27 mouse cellular contexts compared by ENCODE assay signal in the genomic region with DNA sequence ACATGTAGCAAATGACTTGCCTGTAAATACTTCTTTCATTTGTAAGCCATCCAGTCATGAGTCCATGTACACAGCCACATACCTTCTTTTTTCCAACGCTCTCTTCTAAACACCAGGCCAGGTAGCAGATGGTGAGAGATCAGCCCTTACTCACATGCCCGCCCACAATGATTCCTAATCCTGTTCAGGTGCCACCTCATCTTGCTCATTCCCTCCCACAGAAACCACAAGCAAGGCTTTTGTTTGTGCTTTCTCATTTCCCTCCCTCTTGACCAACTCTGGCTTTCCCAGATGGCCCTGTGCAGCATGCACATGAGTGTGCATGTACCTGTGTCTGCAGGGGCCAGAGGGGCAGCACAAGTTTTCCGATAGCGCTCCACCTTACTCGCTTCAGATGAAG. TPM values are rescaled to one million over a fixed set of nuclear protein-coding genes. Genes with fewer than 3 reads are reported as not detected.
DNase-seq lines count a peak whose midpoint lies in the region.
"Had no signal": no experiment of that assay in that cellular context is flagged by ENCODE, and none has a peak within 500 bp of the region (broad histone marks: within the 10 kb centered on the region; RNA-seq: fewer than 3 reads in every experiment).

No protein-coding gene starts in this region.

- H3K27me3 ChIP-seq in hindbrain, embryonic 10.5 days (ENCODE audit: insufficient read depth, poor library complexity, severe bottlenecking) = no peaks in the 10 kb centered on the region
- H3K27me3 ChIP-seq: embryonic facial prominence, embryonic 13.5 days; forebrain, embryonic 13.5 days; heart, embryonic 15.5 days had no signal

- H3K4me3 ChIP-seq in hindbrain, embryonic 10.5 days = no peak overlapping the region
- H3K4me3 ChIP-seq: embryonic facial prominence, embryonic 13.5 days; forebrain, embryonic 13.5 days; heart, adult 2 months; heart, embryonic 15.5 days had no signal

- no peak overlapping the region for H3K27ac ChIP-seq in hindbrain, embryonic 10.5 days
- H3K27ac ChIP-seq: embryonic facial prominence, embryonic 13.5 days; forebrain, embryonic 13.5 days; heart, adult 2 months; heart, embryonic 15.5 days; hindbrain, embryonic 14.5 days had no signal

- H3K9me3 ChIP-seq in hindbrain, embryonic 10.5 days = no peaks in the 10 kb centered on the region
- H3K9me3 ChIP-seq: embryonic facial prominence, embryonic 13.5 days; forebrain, embryonic 13.5 days; G1E; heart, embryonic 15.5 days had no signal

- intact Hi-C loops in left cerebral cortex, postnatal 25 days (cut with DNase I) = no loop called here

- WGBS in hindbrain, embryonic 10.5 days = 93% methylated on average over 5 of the region's 5 CpGs

- H3K36me3 ChIP-seq in hindbrain, embryonic 10.5 days = peaks cover 4% of the 10 kb centered on the region; the same call in 1 of the 2 replicates
- H3K36me3 ChIP-seq: heart, embryonic 15.5 days had no signal

- no peaks in the 10 kb centered on the region for H3K4me1 ChIP-seq in hindbrain, embryonic 10.5 days (replicated peaks)
- H3K4me1 ChIP-seq: embryonic facial prominence, embryonic 13.5 days; forebrain, embryonic 13.5 days; heart, embryonic 15.5 days had no signal

- DNase-seq in frontal cortex, adult 2 months (ENCODE audit: extremely low spot score in 1 of 2, low spot score in 1 of 2) = peak; percentile 29 to 60
- no peak for DNase-seq in frontal cortex, postnatal 10 days (ENCODE audit: low spot score in 2 of 2)
- DNase-seq in left cerebral cortex, postnatal 25 days (ENCODE audit: low spot score in 2 of 2) = peak; percentile 14 to 74
- DNase-seq in left cerebral cortex, adult 11 months (ENCODE audit: low spot score) = no peak
- peak; percentile 45 for DNase-seq in right cerebral cortex, postnatal 25 days
- DNase-seq in right cerebral cortex, postnatal 10 days (ENCODE audit: low spot score in 2 of 2) = no peak
- DNase-seq in hindbrain, embryonic 10.5 days (ENCODE audit: low spot score) = no peak
- DNase-seq: adrenal gland, adult 8-10 months; adrenal gland, postnatal 36 days; cerebellum, adult 11 months; cerebellum, adult 8-10 months; cerebellum, postnatal 25 days; forebrain, postnatal 0 days; gastrocnemius, postnatal 14 days; heart, adult 2 months; heart, postnatal 14 days had no signal

RNA-seq across cellular contexts. Expression of gene Btbd8, which starts 12.5 kb away (rescaled TPM):
- 53.7 and 54.1 TPM in 2 replicates for polyA plus RNA-seq in frontal cortex, adult 2 months (2012; rRNA removed)
- 100 to 1,000 TPM; 157 to 161 TPM for total RNA-seq in left cerebral cortex, postnatal 25 days (2021)
- polyA plus RNA-seq in hindbrain, embryonic 10.5 days (2016; fragmentation: Nextera tagmentation; extraction: Ambion mirVana) = 5.2 and 5.6 TPM in 2 replicates

RNA-seq across cellular contexts. Expression of gene Lpcat2b, which starts 18.9 kb away (rescaled TPM):
- 0.08 TPM in 1 of 2 replicates, not detected in the other for polyA plus RNA-seq in frontal cortex, adult 2 months (2012; rRNA removed)
- total RNA-seq in left cerebral cortex, postnatal 25 days (2021) = under 1 TPM; 0.18 to 0.32 TPM
- polyA plus RNA-seq in hindbrain, embryonic 10.5 days (2016; fragmentation: Nextera tagmentation; extraction: Ambion mirVana) = not detected in 2 replicates
- total RNA-seq: adrenal gland, adult 8-10 months; adrenal gland, postnatal 36 days; forebrain, postnatal 0 days; gastrocnemius, adult 18-20 months; gastrocnemius, postnatal 14 days; heart, adult 2 months; heart, postnatal 14 days; hematopoietic stem cell, adult 5-6 weeks had no signal
- polyA plus RNA-seq: brain, embryonic 14.5 days; CD4-positive, CD25-positive, alpha-beta regulatory T cell, adult 4 months; embryonic facial prominence, embryonic 13.5 days; forebrain, embryonic 13.5 days; G1E; heart, embryonic 11.5 days; heart, embryonic 15.5 days; hindbrain, embryonic 14.5 days had no signal

RNA-seq across cellular contexts. Expression of gene Ephx4, which starts 47.8 kb away (rescaled TPM):
- polyA plus RNA-seq in frontal cortex, adult 2 months (2012; rRNA removed) = 72.8 and 77.9 TPM in 2 replicates
- total RNA-seq in left cerebral cortex, postnatal 25 days (2021) = 10 to 100 TPM; 85.5 to 86.1 TPM
- 0.83 and 1.2 TPM in 2 replicates for polyA plus RNA-seq in hindbrain, embryonic 10.5 days (2016; fragmentation: Nextera tagmentation; extraction: Ambion mirVana)
- total RNA-seq: G1E; hematopoietic stem cell, adult 5-6 weeks had no signal
- polyA plus RNA-seq: G1E had no signal

RNA-seq across cellular contexts. Expression of gene Gm42669, which starts 57.1 kb away (rescaled TPM):
- polyA plus RNA-seq in frontal cortex, adult 2 months (2012; rRNA removed) = 0.80 and 0.94 TPM in 2 replicates
- total RNA-seq in left cerebral cortex, postnatal 25 days (2021) = under 1 TPM; 0.37 to 0.69 TPM
- 0.29 and 0.47 TPM in 2 replicates for polyA plus RNA-seq in hindbrain, embryonic 10.5 days (2016; fragmentation: Nextera tagmentation; extraction: Ambion mirVana)
- total RNA-seq: adrenal gland, postnatal 36 days; gastrocnemius, adult 18-20 months; gastrocnemius, postnatal 14 days; heart, adult 2 months; hematopoietic stem cell, adult 5-6 weeks had no signal
- polyA plus RNA-seq: gonadal fat pad, adult 2 months had no signal

Comparison
In these comparisons a context has a peak if more than half of its experiments do, and no peak if none do; other contexts are left out.
1. DNase-seq: peak in frontal cortex, adult 2 months (2 of 2), left cerebral cortex, postnatal 25 days (2 of 2) and right cerebral cortex, postnatal 25 days (single experiment); none in frontal cortex, postnatal 10 days (0 of 2), left cerebral cortex, adult 11 months (single experiment), right cerebral cortex, postnatal 10 days (0 of 2) and hindbrain, embryonic 10.5 days (single experiment).
2. RNA of gene Ephx4, which starts 47.8 kb away (polyA plus RNA-seq): 72.8 to 77.9 TPM in frontal cortex, adult 2 months; 0.83 to 1.2 TPM in hindbrain, embryonic 10.5 days; every median in the first group is over 10 times any median in the second.